ENCODE assay signal across 13 mouse cellular contexts in genomic region chr10:13106909-13107624, GRCm38 (mm10). TPM values are rescaled to one million over a fixed set of nuclear protein-coding genes. Genes with fewer than 3 reads are reported as not detected.
A peak's percentile ranks its signal among the peaks of the same experiment; 100 is the strongest.
DNase-seq lines count a peak whose midpoint lies in the region; ATAC-seq lines count a peak whose summit lies in the region.
"Had no signal": no experiment of that assay in that cellular context is flagged by ENCODE, and none has a peak within 500 bp of the region (broad histone marks: within the 10 kb centered on the region; RNA-seq: fewer than 3 reads in every experiment).

No protein-coding gene starts in this region.

- H3K9ac ChIP-seq in heart, embryonic 13.5 days = peak overlapping the region; percentile 33; the same call in 1 of the 2 replicates
- no peak overlapping the region for H3K9ac ChIP-seq in lung, embryonic 15.5 days
- no peak overlapping the region for H3K9ac ChIP-seq in embryonic facial prominence, embryonic 14.5 days (ENCODE audit: low read depth, low read length)
- no peak overlapping the region for H3K9ac ChIP-seq in midbrain, embryonic 13.5 days (replicated peaks)
- H3K9ac ChIP-seq: liver, embryonic 12.5 days had no signal

- H3K27ac ChIP-seq in heart, embryonic 13.5 days (replicated peaks) = peak overlapping the region; percentile 82
- peak overlapping the region; percentile 44 for H3K27ac ChIP-seq in lung, embryonic 15.5 days
- peak overlapping the region; percentile 70 for H3K27ac ChIP-seq in embryonic facial prominence, embryonic 14.5 days (replicated peaks; ENCODE audit: low read depth, low read length)
- peak overlapping the region; percentile 79 for H3K27ac ChIP-seq in midbrain, embryonic 13.5 days
- H3K27ac ChIP-seq: kidney, postnatal 0 days; liver, embryonic 12.5 days had no signal

- H3K27me3 ChIP-seq in heart, embryonic 13.5 days (replicated peaks) = no peaks in the 10 kb centered on the region
- H3K27me3 ChIP-seq in lung, embryonic 15.5 days = no peaks in the 10 kb centered on the region
- no peaks in the 10 kb centered on the region for H3K27me3 ChIP-seq in embryonic facial prominence, embryonic 14.5 days (replicated peaks; ENCODE audit: control insufficient read depth, insufficient read depth, low read length)
- no peaks in the 10 kb centered on the region for H3K27me3 ChIP-seq in midbrain, embryonic 13.5 days
- H3K27me3 ChIP-seq: liver, embryonic 12.5 days had no signal

- peaks cover 75% of the 10 kb centered on the region for H3K4me1 ChIP-seq in heart, embryonic 13.5 days
- H3K4me1 ChIP-seq in lung, embryonic 15.5 days = peaks cover 19% of the 10 kb centered on the region; the same call in 1 of the 2 replicates
- peaks cover 2% of the 10 kb centered on the region; the same call in 1 of the 2 replicates for H3K4me1 ChIP-seq in embryonic facial prominence, embryonic 14.5 days (ENCODE audit: control insufficient read depth, insufficient read depth, low read length)
- H3K4me1 ChIP-seq in midbrain, embryonic 13.5 days (replicated peaks) = peaks cover 52% of the 10 kb centered on the region
- H3K4me1 ChIP-seq: liver, embryonic 12.5 days had no signal

- 0 out of 2 replicates have a peak, but pooled peaks cover 3% of the 10 kb centered on the region for H3K9me3 ChIP-seq in heart, embryonic 13.5 days
- H3K9me3 ChIP-seq in lung, embryonic 15.5 days = no peaks in the 10 kb centered on the region
- H3K9me3 ChIP-seq in embryonic facial prominence, embryonic 14.5 days (ENCODE audit: control insufficient read depth, low read length) = no peaks in the 10 kb centered on the region
- H3K9me3 ChIP-seq in midbrain, embryonic 13.5 days = no peaks in the 10 kb centered on the region
- H3K9me3 ChIP-seq: liver, embryonic 12.5 days had no signal

- ATAC-seq in heart, embryonic 13.5 days (ENCODE audit: extremely low read depth, insufficient number of reproducible peaks, low FRiP score, low TSS enrichment) = no peak
- ATAC-seq in lung, embryonic 15.5 days (ENCODE audit: borderline replicate concordance, extremely low read depth, low FRiP score, low TSS enrichment) = peak; percentile 35; the same call in 1 of the 2 replicates
- peak; percentile 62; the same call in 1 of the 2 replicates for ATAC-seq in embryonic facial prominence, embryonic 14.5 days (ENCODE audit: low read depth)
- ATAC-seq in midbrain, embryonic 13.5 days = no peak
- ATAC-seq in megakaryocyte progenitor cell, adult 5-6 weeks (replicated peaks; ENCODE audit: poor library complexity) = no peak
- ATAC-seq: liver, embryonic 12.5 days had no signal

- DNase-seq in heart, postnatal 10 days = no peak
- DNase-seq in lung, postnatal 10 days = no peak
- peak; percentile 40 for DNase-seq in embryonic facial prominence, embryonic 14.5 days (ENCODE audit: low spot score)
- DNase-seq in layer of hippocampus, postnatal 14 days (ENCODE audit: low spot score in 2 of 2) = no peak
- DNase-seq: cerebellum, postnatal 36 days; gastrocnemius, postnatal 36 days; thymus, adult 18-20 months had no signal

- peaks cover 33% of the 10 kb centered on the region for H3K36me3 ChIP-seq in heart, embryonic 13.5 days
- no peaks in the 10 kb centered on the region; the same call in 1 of the 2 replicates for H3K36me3 ChIP-seq in lung, embryonic 15.5 days
- peaks cover 11% of the 10 kb centered on the region; the same call in 1 of the 2 replicates for H3K36me3 ChIP-seq in embryonic facial prominence, embryonic 14.5 days (ENCODE audit: control insufficient read depth, insufficient read depth, low read length)
- H3K36me3 ChIP-seq in midbrain, embryonic 13.5 days = no peaks in the 10 kb centered on the region
- H3K36me3 ChIP-seq: liver, embryonic 12.5 days had no signal

- no peak overlapping the region for H3K4me3 ChIP-seq in heart, embryonic 13.5 days
- no peak overlapping the region for H3K4me3 ChIP-seq in lung, embryonic 15.5 days
- H3K4me3 ChIP-seq in embryonic facial prominence, embryonic 14.5 days (ENCODE audit: low read depth, low read length) = no peak overlapping the region
- H3K4me3 ChIP-seq in midbrain, embryonic 13.5 days (replicated peaks) = no peak overlapping the region
- H3K4me3 ChIP-seq: liver, embryonic 12.5 days had no signal

- H3K4me2 ChIP-seq in heart, embryonic 13.5 days = no peak overlapping the region
- H3K4me2 ChIP-seq in lung, embryonic 15.5 days = no peak overlapping the region
- no peak overlapping the region for H3K4me2 ChIP-seq in embryonic facial prominence, embryonic 14.5 days (ENCODE audit: low read depth, low read length)
- H3K4me2 ChIP-seq in midbrain, embryonic 13.5 days (replicated peaks) = no peak overlapping the region
- H3K4me2 ChIP-seq: liver, embryonic 12.5 days had no signal

- WGBS in heart, embryonic 13.5 days = 60% methylated on average over 9 of the region's 9 CpGs
- WGBS in lung, embryonic 15.5 days = 44% methylated on average over 9 of the region's 9 CpGs
- WGBS in embryonic facial prominence, embryonic 14.5 days = 54% methylated on average over 9 of the region's 9 CpGs
- 62% methylated on average over 9 of the region's 9 CpGs for WGBS in midbrain, embryonic 13.5 days

- intact Hi-C loops in heart, postnatal 10 days (cut with DNase I) = no loop called here

RNA-seq across cellular contexts. Expression of gene Plagl1, which starts 46.8 kb away (rescaled TPM):
- polyA plus RNA-seq in heart, embryonic 13.5 days (2015; fragmentation: Nextera tagmentation; extraction: Ambion mirVana) = 202 and 217 TPM in 2 replicates
- 10 to 100 TPM; 50.5 to 50.6 TPM for total RNA-seq in heart, postnatal 10 days (2021)
- polyA plus RNA-seq in lung, embryonic 15.5 days (2015; fragmentation: Nextera tagmentation; extraction: Ambion mirVana) = 134 and 135 TPM in 2 replicates
- 391 and 411 TPM in 2 replicates for polyA plus RNA-seq in embryonic facial prominence, embryonic 14.5 days (2014; fragmentation: Nextera tagmentation; extraction: Ambion mirVana)
- 47.0 and 52.0 TPM in 2 replicates for polyA plus RNA-seq in midbrain, embryonic 13.5 days (2015; fragmentation: Nextera tagmentation; extraction: Ambion mirVana)
- 10 to 100 TPM; 38.4 to 39.4 TPM for total RNA-seq in layer of hippocampus, postnatal 14 days (2021)
- total RNA-seq in megakaryocyte progenitor cell, adult 5-6 weeks (2015) = 1.1 and 2.2 TPM in 2 replicates
- total RNA-seq in megakaryocyte progenitor cell, adult 5-6 weeks (2017) = 0.25 and 1.7 TPM in 2 replicates

Comparison
In these comparisons a context has a peak if more than half of its experiments do, and no peak if none do; other contexts are left out.
1. ATAC-seq: peak in lung, embryonic 15.5 days (single experiment) and embryonic facial prominence, embryonic 14.5 days (single experiment); none in heart, embryonic 13.5 days (single experiment), midbrain, embryonic 13.5 days (single experiment) and megakaryocyte progenitor cell, adult 5-6 weeks (single experiment).
2. Peak in every context shown above with its lines, with median percentiles within 50 percentile points of each other: H3K27ac ChIP-seq.